ENCODE assay signal across 8 mouse cellular contexts in the genomic region with DNA sequence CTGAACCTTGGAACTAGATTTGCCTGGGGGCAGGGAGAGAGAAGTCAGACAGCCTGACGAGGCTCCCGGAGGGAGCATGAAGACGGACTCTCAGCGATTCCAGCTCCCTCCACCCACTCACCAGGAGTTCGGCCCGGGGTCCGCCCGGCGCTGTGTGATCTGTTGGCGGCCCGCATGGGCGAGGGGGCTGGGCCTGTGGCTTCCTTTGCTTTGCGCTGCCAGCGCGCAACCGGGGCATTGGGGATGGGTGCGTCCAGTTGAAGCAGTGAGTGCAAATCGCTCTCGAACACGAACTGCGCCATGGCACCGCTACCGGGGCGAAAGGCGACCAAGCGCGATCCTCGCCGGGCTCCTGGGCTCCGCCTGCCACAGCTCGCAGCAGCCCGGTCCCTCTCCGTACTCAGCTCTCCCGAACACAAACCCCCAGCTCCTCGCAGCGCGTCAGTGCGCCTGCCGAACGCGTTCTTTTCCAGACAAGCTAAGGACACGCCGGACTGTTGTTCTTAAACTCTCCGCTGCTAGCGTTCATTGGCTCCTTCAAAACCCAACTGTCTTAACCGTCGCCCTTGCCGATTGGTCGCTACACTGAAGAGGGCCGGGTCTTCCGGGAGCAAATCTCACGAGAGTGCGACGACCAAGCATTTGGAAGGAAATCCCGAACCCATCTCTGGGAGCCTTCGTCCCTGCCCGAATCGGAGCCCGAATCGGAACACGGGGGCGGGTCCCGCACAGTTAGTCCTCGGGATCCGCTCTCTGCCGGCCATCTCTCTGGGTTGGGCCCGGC. TPM values are rescaled to one million over a fixed set of nuclear protein-coding genes. Genes with fewer than 3 reads are reported as not detected.
A peak's percentile ranks its signal among the peaks of the same experiment; 100 is the strongest.
DNase-seq lines count a peak whose midpoint lies in the region; ATAC-seq and TF ChIP-seq lines count a peak whose summit lies in the region.

A gene (minus strand): TSS at position 533 of the 784 bp plus-strand sequence.

- peak; percentile 20; the same call in 1 of the 2 replicates for TF ChIP-seq EP300 in heart, postnatal 0 days (IDR thresholded peaks at IDR 0.05; ENCODE audit: low read depth)

- peak within 1 kb of the TSS; percentile 87 for H3K4me2 ChIP-seq in forebrain, embryonic 11.5 days (ENCODE audit: low read depth, low read length, severe bottlenecking)
- peak within 1 kb of the TSS; percentile 97 for H3K4me2 ChIP-seq in heart, postnatal 0 days (ENCODE audit: low read depth, low read length)
- peak within 1 kb of the TSS; percentile 89 for H3K4me2 ChIP-seq in liver, embryonic 16.5 days (ENCODE audit: low read depth, low read length)
- peak within 1 kb of the TSS; percentile 94 for H3K4me2 ChIP-seq in neural tube, embryonic 13.5 days

- no peak for TF ChIP-seq CTCF in heart, postnatal 0 days (IDR thresholded peaks at IDR 0.05; ENCODE audit: low read depth)
- TF ChIP-seq CTCF in testis, adult 2 months (IDR thresholded peaks at IDR 0.05; ENCODE audit: control insufficient read depth, insufficient read depth, insufficient replicate concordance, low read depth, low read length), result no peak

- peak; percentile 82 to 85 for DNase-seq in CD8-positive naive resting alpha-beta T cell, adult 2 months (ENCODE audit: low read depth in 2 of 2, low spot score in 2 of 2)
- peak; percentile 87 for DNase-seq in c-Kit-positive CD71-negative TER-119-negative erythroid progenitor cells, embryonic 14.5 days (ENCODE audit: low read depth)
- DNase-seq in forebrain, embryonic 11.5 days (ENCODE audit: low spot score), result peak; percentile 93
- peak; percentile 98 for DNase-seq in heart, postnatal 0 days (ENCODE audit: low spot score)
- DNase-seq in kidney, postnatal 4 days, result peak; percentile 91 to 96

- peak within 1 kb of the TSS; percentile 75 for H3K4me3 ChIP-seq in forebrain, embryonic 11.5 days (ENCODE audit: low read depth, low read length)
- peak within 1 kb of the TSS; percentile 66 for H3K4me3 ChIP-seq in heart, postnatal 0 days (ENCODE audit: low read depth, low read length)
- peak within 1 kb of the TSS; percentile 90 for H3K4me3 ChIP-seq in liver, embryonic 16.5 days (ENCODE audit: low read depth, low read length)
- peak within 1 kb of the TSS; percentile 53 for H3K4me3 ChIP-seq in neural tube, embryonic 13.5 days
- peak within 1 kb of the TSS; percentile 88 for H3K4me3 ChIP-seq in testis, adult 2 months (ENCODE audit: control insufficient read depth, low read depth, low read length)

- TF ChIP-seq POLR2A in testis, adult 2 months (IDR thresholded peaks at IDR 0.05; ENCODE audit: control insufficient read depth, low read depth, low read length), result peak; percentile 97

- H3K27ac ChIP-seq in forebrain, embryonic 11.5 days (ENCODE audit: low read depth, low read length), result peak within 1 kb of the TSS; percentile 83
- peak within 1 kb of the TSS; percentile 88 for H3K27ac ChIP-seq in heart, postnatal 0 days (ENCODE audit: low read depth)
- H3K27ac ChIP-seq in liver, embryonic 16.5 days (ENCODE audit: low read length), result peak within 1 kb of the TSS; percentile 91
- H3K27ac ChIP-seq in neural tube, embryonic 13.5 days (replicated peaks), result peak within 1 kb of the TSS; percentile 88
- H3K27ac ChIP-seq in testis, adult 2 months (ENCODE audit: control insufficient read depth, insufficient read depth, low read depth, low read length), result peak within 1 kb of the TSS; percentile 96

- peaks cover 7% of the 10 kb centered on the region for H3K36me3 ChIP-seq in forebrain, embryonic 11.5 days (ENCODE audit: control insufficient read depth, insufficient read depth, low read length)
- H3K36me3 ChIP-seq in heart, postnatal 0 days (replicated peaks; ENCODE audit: control insufficient read depth, insufficient read depth, low read length), result peaks cover 27% of the 10 kb centered on the region
- peaks cover 36% of the 10 kb centered on the region for H3K36me3 ChIP-seq in liver, embryonic 16.5 days (ENCODE audit: control insufficient read depth, insufficient read depth)
- H3K36me3 ChIP-seq in neural tube, embryonic 13.5 days, result peaks cover 23% of the 10 kb centered on the region
- no peaks in the 10 kb centered on the region; the same call in none of the 2 replicates for H3K36me3 ChIP-seq in testis, adult 2 months (ENCODE audit: control insufficient read depth, insufficient read depth, low read length)

- under 1% methylated on average over 67 of the region's 67 CpGs for WGBS in forebrain, embryonic 11.5 days
- under 1% methylated on average over 67 of the region's 67 CpGs for WGBS in heart, postnatal 0 days
- 0% methylated on average over 67 of the region's 67 CpGs for WGBS in liver, embryonic 16.5 days (ENCODE audit: insufficient replicate concordance)
- whole genome bisulfite sequencing in neural tube, embryonic 13.5 days, result 0% methylated on average over 67 of the region's 67 CpGs

- ATAC-seq in forebrain, embryonic 11.5 days (replicated peaks; ENCODE audit: low FRiP score), result peak; percentile 96
- ATAC-seq in heart, postnatal 0 days (ENCODE audit: insufficient read depth, low read depth), result peak; percentile 96
- peak; percentile 95 for ATAC-seq in liver, embryonic 16.5 days (ENCODE audit: low read depth)
- peak; percentile 95 for ATAC-seq in neural tube, embryonic 13.5 days (ENCODE audit: low read depth)

- peaks cover 15% of the 10 kb centered on the region for H3K4me1 ChIP-seq in forebrain, embryonic 11.5 days (replicated peaks; ENCODE audit: control insufficient read depth, insufficient read depth, low read length)
- H3K4me1 ChIP-seq in heart, postnatal 0 days (ENCODE audit: control insufficient read depth, insufficient read depth), result peaks cover 37% of the 10 kb centered on the region
- peaks cover 45% of the 10 kb centered on the region for H3K4me1 ChIP-seq in liver, embryonic 16.5 days (ENCODE audit: control insufficient read depth, low read depth, low read length)
- H3K4me1 ChIP-seq in neural tube, embryonic 13.5 days (replicated peaks), result peaks cover 37% of the 10 kb centered on the region
- peaks cover 8% of the 10 kb centered on the region for H3K4me1 ChIP-seq in testis, adult 2 months (ENCODE audit: control insufficient read depth, insufficient read depth, low read length)

- H3K9ac ChIP-seq in forebrain, embryonic 11.5 days (ENCODE audit: low read length), result peak within 1 kb of the TSS; percentile 90
- H3K9ac ChIP-seq in heart, postnatal 0 days (replicated peaks; ENCODE audit: low read depth, low read length), result peak within 1 kb of the TSS; percentile 80
- H3K9ac ChIP-seq in liver, embryonic 16.5 days (ENCODE audit: low read depth, low read length), result peak within 1 kb of the TSS; percentile 91
- peak within 1 kb of the TSS; percentile 74 for H3K9ac ChIP-seq in neural tube, embryonic 13.5 days

- no peaks in the 10 kb centered on the region for H3K27me3 ChIP-seq in forebrain, embryonic 11.5 days (ENCODE audit: control insufficient read depth, insufficient read depth, low read length)
- H3K27me3 ChIP-seq in heart, postnatal 0 days (ENCODE audit: control insufficient read depth, insufficient read depth, low read length), result no peaks in the 10 kb centered on the region
- H3K27me3 ChIP-seq in liver, embryonic 16.5 days (ENCODE audit: control insufficient read depth, insufficient read depth, low read depth, low read length), result no peaks in the 10 kb centered on the region
- H3K27me3 ChIP-seq in neural tube, embryonic 13.5 days, result no peaks in the 10 kb centered on the region
- no peaks in the 10 kb centered on the region for H3K27me3 ChIP-seq in testis, adult 2 months (ENCODE audit: control insufficient read depth, insufficient read depth, low read length)

- H3K9me3 ChIP-seq in forebrain, embryonic 11.5 days (ENCODE audit: control insufficient read depth, low read length), result no peaks in the 10 kb centered on the region
- no peaks in the 10 kb centered on the region for H3K9me3 ChIP-seq in heart, postnatal 0 days (replicated peaks; ENCODE audit: control insufficient read depth, low read length)
- H3K9me3 ChIP-seq in liver, embryonic 16.5 days (replicated peaks; ENCODE audit: control insufficient read depth, low read length), result no peaks in the 10 kb centered on the region
- H3K9me3 ChIP-seq in neural tube, embryonic 13.5 days, result no peaks in the 10 kb centered on the region

RNA-seq across cellular contexts. Expression of the gene that starts here (rescaled TPM):
- polyA plus RNA-seq in forebrain, embryonic 11.5 days (2014; fragmentation: Nextera tagmentation; extraction: Ambion mirVana), result 369 and 385 TPM in 2 replicates
- 78.4 and 155 TPM in 2 replicates for total RNA-seq in heart, postnatal 0 days (2014; rRNA removed; ENCODE audit: low replicate concordance)
- 57.5 and 57.8 TPM in 2 replicates for polyA plus RNA-seq in heart, postnatal 0 days (2015; fragmentation: Nextera tagmentation; extraction: Ambion mirVana)
- 149 and 164 TPM in 2 replicates for polyA plus RNA-seq in liver, embryonic 16.5 days (2015; fragmentation: Nextera tagmentation; extraction: Ambion mirVana)
- 47.2 and 54.7 TPM in 2 replicates for polyA plus RNA-seq in neural tube, embryonic 13.5 days (2015; fragmentation: Nextera tagmentation; extraction: Ambion mirVana)
- polyA plus RNA-seq in testis, adult 2 months (2012; rRNA removed), result 116 and 126 TPM in 2 replicates

Comparison
In these comparisons a context has a peak if more than half of its experiments do, and no peak if none do; other contexts are left out.
1. Peak in every context shown above with its lines: DNase-seq, ATAC-seq, H3K4me3 ChIP-seq and H3K27ac ChIP-seq.